Mouse (Mus musculus) brain, embryonic 14.5 days (tissue): Measurements from ENCODE around the gene Pdik1l.

Experiments used
- CTCF ChIP-seq: fragments of 200-500 bp; IDR thresholded peaks from 2 replicates; pipeline ENCODE4 v1.5.1; 2012; ENCODE audit warnings: inconsistent platforms, mild to moderate bottlenecking, moderate library complexity, borderline replicate concordance; ENCODE audit not compliant: insufficient read depth, insufficient read length; ENCODE audit errors: extremely low read depth
- POLR2A ChIP-seq: fragments of 200-500 bp; IDR thresholded peaks from 2 replicates; pipeline ENCODE4 v1.6.1; 2012; ENCODE audit warnings: mild to moderate bottlenecking, inconsistent platforms, borderline replicate concordance; ENCODE audit not compliant: poor library complexity, insufficient read depth, insufficient read length, severe bottlenecking; ENCODE audit errors: extremely low read depth

- TF ChIP-seq CTCF (no peak), POLR2A (no peak)
Observed at GRCm38 (mm10) chr4:134271979-134272378, 15.7 kb downstream of the Pdik1l start.
